Mouse (Mus musculus): ENCODE results near the gene Itgad.
A peak's percentile ranks its signal among the peaks of the same experiment; 100 is the strongest.

DNA sequence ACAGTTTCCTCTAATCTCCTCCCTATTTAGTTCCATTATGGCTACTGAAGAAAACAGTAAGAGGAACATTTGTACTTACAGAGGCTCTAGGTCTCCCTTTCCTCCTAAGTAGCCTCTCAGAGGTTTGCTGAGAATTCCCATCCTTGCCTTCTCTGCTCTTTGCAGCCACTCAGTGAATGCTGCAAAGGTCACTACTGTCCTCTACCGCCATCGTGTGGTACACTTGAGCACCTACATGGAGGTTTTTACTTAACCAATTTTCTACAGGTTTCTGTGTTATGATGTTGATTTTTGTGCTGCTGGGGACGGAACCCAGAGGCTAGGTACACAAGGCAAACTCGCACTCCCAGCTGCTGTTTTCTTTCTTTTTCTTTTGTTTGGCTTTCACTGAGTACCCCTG lies 54.0 kb downstream of the Itgad start:
- TF ChIP-seq EP300 (IDR thresholded peaks at IDR 0.05; ENCODE audit: insufficient read depth, low read depth, low read length): no peak
- peak; percentile 61 for TF ChIP-seq CTCF (IDR thresholded peaks at IDR 0.05; ENCODE audit: low read depth, low read length)
- TF ChIP-seq POLR2A (IDR thresholded peaks at IDR 0.05; ENCODE audit: insufficient read depth, low read length): no peak
